Mouse (Mus musculus) kidney, postnatal 0 days (tissue): ENCODE measurements around the gene Csdc2. TPM values are rescaled to one million over a fixed set of nuclear protein-coding genes. Genes with fewer than 3 reads are reported as not detected.

ENCODE experiments used
- ATAC-seq: fragments of 200-750 bp; cut with Nextera tagmentation; replicated peaks from 2 replicates; pipeline ENCODE4 v1.8.0; 2017; ENCODE audit warnings: low read depth, moderate number of reproducible peaks, moderate TSS enrichment, moderate library complexity; ENCODE audit not compliant: low FRiP score
- DNase-seq: peaks from one replicate; pipeline ENCODE4 v3.0.0-alpha.2; 2016; ENCODE audit warnings: low spot score
- H3K27ac ChIP-seq: fragments of 300-500 bp; sonication (generic); 2 replicates; pipeline ENCODE4 v1.5.1; 2014; ENCODE audit warnings: mild to moderate bottlenecking
- H3K27me3 ChIP-seq: fragments of 300-500 bp; sonication (generic); 2 replicates; pipeline ENCODE4 v1.6.1; 2014; ENCODE audit warnings: low read length, mixed read lengths; ENCODE audit not compliant: insufficient read depth
- H3K36me3 ChIP-seq: fragments of 300-500 bp; sonication (generic); 2 replicates; pipeline ENCODE4 v1.6.1; 2014; ENCODE audit warnings: low read length, mixed read lengths; ENCODE audit not compliant: insufficient read depth
- H3K4me1 ChIP-seq: fragments of 300-500 bp; sonication (generic); replicated peaks from 2 replicates; pipeline ENCODE4 v1.6.1; 2014; ENCODE audit warnings: antibody characterized with exemption, low read length, mixed read lengths; ENCODE audit not compliant: insufficient read depth
- H3K4me2 ChIP-seq: fragments of 300-500 bp; sonication (generic); 2 replicates; pipeline ENCODE4 v1.6.1; 2014; ENCODE audit warnings: mild to moderate bottlenecking, low read length, moderate library complexity, mixed read lengths
- H3K4me3 ChIP-seq: fragments of 300-500 bp; sonication (generic); replicated peaks from 2 replicates; pipeline ENCODE4 v1.5.1; 2014; ENCODE audit warnings: low read depth, low read length
- H3K9ac ChIP-seq: fragments of 300-500 bp; sonication (generic); 2 replicates; pipeline ENCODE4 v1.6.1; 2014; ENCODE audit warnings: low read depth, low read length
- H3K9me3 ChIP-seq: fragments of 300-500 bp; sonication (generic); replicated peaks from 2 replicates; pipeline ENCODE4 v1.6.1; 2016; ENCODE audit warnings: low read length, inconsistent platforms, mixed read lengths
- CTCF ChIP-seq: IDR thresholded peaks from 2 replicates; pipeline ENCODE4 v1.5.1; 2016; ENCODE audit warnings: antibody characterized with exemption, low read depth, mild to moderate bottlenecking, moderate library complexity
- WGBS: fragments of 180-500 bp; shearing (Covaris S2); extraction: QIAGEN DNeasy Blood & Tissue Kit; methylation state at CpG from one replicate; pipeline ENCODE4 v1.1.7; 2014; 5-methylcytosine and 5-hydroxymethylcytosine counted together
- polyA plus RNA-seq: library from polyadenylated mRNA; unstranded; fragments of >200 nt; fragmentation: Nextera tagmentation; extraction: Ambion mirVana; gene quantifications from 2 replicates; pipeline ENCODE4 v1.2.1, GENCODE M21; 2015

Csdc2 gene
- polyA plus RNA-seq, 1 experiment from 2014 or later, result 20.4 TPM

DNA sequence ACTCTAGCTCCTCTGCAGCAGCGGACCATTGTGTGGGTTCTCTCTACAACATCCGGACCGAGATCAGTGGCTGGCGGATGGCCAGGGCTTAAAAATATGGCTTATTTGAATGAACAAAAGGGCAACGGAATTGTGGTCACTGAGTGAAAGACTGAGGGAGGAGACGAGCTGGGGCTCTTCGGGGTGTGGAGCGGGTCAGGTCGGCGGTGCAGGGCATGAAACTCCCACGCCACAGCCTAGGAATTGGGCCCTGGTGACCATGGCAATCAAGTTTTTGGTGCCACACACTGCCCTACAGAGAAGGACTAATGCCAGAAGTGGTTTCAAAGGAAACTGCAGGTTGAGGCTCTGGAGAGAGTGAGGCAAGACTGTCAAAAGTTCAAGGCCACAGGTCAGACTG, 8.3 kb upstream of the Csdc2 start:
- H3K4me3 ChIP-seq, result no peak overlapping the region
- peaks cover 32% of the 10 kb centered on the region for H3K4me1 ChIP-seq
- peak overlapping the region; percentile 23; the same call in 1 of the 2 replicates for H3K9ac ChIP-seq
- 9% methylated on average over 11 of the region's 11 CpGs for WGBS
- H3K4me2 ChIP-seq, result peak overlapping the region; percentile 37
- no peak for TF ChIP-seq CTCF
- H3K36me3 ChIP-seq, result no peaks in the 10 kb centered on the region
- DNase-seq (peak; percentile 79), ATAC-seq (no peak)
- peak overlapping the region; percentile 86 for H3K27ac ChIP-seq
- H3K27me3 ChIP-seq, result no peaks in the 10 kb centered on the region
- H3K9me3 ChIP-seq, result no peaks in the 10 kb centered on the region

DNA sequence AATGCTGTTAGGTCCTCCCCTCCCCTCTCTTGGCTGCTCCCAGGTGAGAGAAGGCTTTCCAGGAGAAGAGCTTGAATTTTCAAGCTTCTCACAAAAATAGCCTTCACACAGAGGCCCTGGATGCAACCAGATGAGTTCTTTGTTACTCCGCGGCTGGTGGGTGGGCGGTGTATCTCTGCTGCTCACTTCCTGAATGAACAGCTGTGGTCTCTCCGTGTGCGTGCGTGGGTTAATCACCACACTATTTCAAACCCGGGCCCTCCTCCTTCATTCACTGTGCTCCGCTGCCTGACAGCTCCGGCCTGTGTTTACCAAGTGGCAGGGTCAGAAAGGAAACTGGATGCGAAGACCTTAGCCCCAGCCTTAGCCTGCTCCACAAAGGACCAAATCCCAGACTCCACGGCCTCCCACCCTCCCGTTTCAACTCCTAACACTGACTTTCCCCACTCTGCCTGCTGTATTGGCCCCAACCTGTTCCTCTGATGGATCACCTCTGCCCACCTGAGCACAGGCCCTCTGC, 3.5 kb upstream of the Csdc2 start:
- ATAC-seq, result peak; percentile 45; the same call in 1 of the 2 replicates
- H3K36me3 ChIP-seq, result no peaks in the 10 kb centered on the region
- no peak for TF ChIP-seq CTCF

DNA sequence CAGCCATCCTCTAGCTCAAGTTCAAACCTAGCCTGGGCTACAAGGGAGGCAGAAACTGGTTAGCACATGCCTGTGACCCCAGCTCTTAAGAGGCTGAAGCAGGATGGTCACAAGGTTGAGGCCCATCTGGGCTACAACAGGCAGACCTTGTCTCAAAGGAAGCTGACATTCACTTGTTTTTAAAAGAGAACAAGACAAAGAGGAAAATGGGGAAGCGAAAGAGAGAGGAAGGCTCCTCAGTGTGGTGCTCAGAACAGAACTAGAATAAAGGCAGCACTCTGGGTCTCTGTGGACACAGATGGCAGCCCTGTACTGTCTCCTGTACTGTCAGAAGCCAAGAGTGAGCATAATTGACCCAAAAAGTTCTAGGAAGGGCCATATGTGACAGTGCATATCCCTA, 2.6 kb upstream of the Csdc2 start:
- H3K27ac ChIP-seq, result no peak overlapping the region
- WGBS, result 92% methylated on average over 1 of the region's 1 CpGs
- H3K4me3 ChIP-seq, result no peak overlapping the region
- H3K9me3 ChIP-seq, result no peaks in the 10 kb centered on the region
- H3K9ac ChIP-seq, result no peak overlapping the region
- no peaks in the 10 kb centered on the region for H3K27me3 ChIP-seq
- ATAC-seq (no peak), DNase-seq (no peak)
- no peaks in the 10 kb centered on the region for H3K36me3 ChIP-seq
- peaks cover 25% of the 10 kb centered on the region for H3K4me1 ChIP-seq
- no peak overlapping the region for H3K4me2 ChIP-seq
- no peak for TF ChIP-seq CTCF

More for the DNA sequence above, 3.5 kb upstream of the Csdc2 start:
- Histone ChIP-seq H3K4me3 (no peak overlapping the region), H3K27me3 (no peaks in the 10 kb centered on the region), H3K9ac (peak overlapping the region; percentile 27; the same call in 1 of the 2 replicates), H3K9me3 (no peaks in the 10 kb centered on the region), H3K4me1 (peaks cover 29% of the 10 kb centered on the region), H3K4me2 (peak overlapping the region; percentile 23; the same call in 1 of the 2 replicates), H3K27ac (peak overlapping the region; percentile 77)
- peak; percentile 93 for DNase-seq
- WGBS, result 12% methylated on average over 12 of the region's 12 CpGs

GRCm38 (mm10) chr15:81935869-81936637, 506 bp upstream of the Csdc2 start:
- Histone ChIP-seq H3K4me3 (peak overlapping the region; percentile 42), H3K9me3 (no peaks in the 10 kb centered on the region), H3K4me2 (peak overlapping the region; percentile 63), H3K27me3 (no peaks in the 10 kb centered on the region), H3K4me1 (peaks cover 25% of the 10 kb centered on the region), H3K36me3 (no peaks in the 10 kb centered on the region), H3K27ac (peak overlapping the region; percentile 87), H3K9ac (0 out of 2 replicates have a peak overlapping the region, but pooled peaks have one; percentile 56)
- 0 out of 2 replicates have a peak, but pooled peaks have one; percentile 0 for ATAC-seq
- 52% methylated on average over 7 of the region's 7 CpGs for WGBS
- no peak for TF ChIP-seq CTCF
- peak; percentile 77 for DNase-seq

- H3K9ac ChIP-seq, result peak overlapping the region; percentile 56
Observed at GRCm38 (mm10) chr15:81937098-81937972, 776 bp downstream of the Csdc2 start.

GRCm38 (mm10) chr15:81938246-81938645, 1.7 kb downstream of the Csdc2 start:
- peak; percentile 41 for DNase-seq
- H3K4me3 ChIP-seq, result 0 out of 2 replicates have a peak overlapping the region, but pooled peaks have one; percentile 42
- TF ChIP-seq CTCF, result peak; percentile 77
- 40% methylated on average over 2 of the region's 2 CpGs for WGBS
- H3K36me3 ChIP-seq, result no peaks in the 10 kb centered on the region
- ATAC-seq, result 0 out of 2 replicates have a peak, but pooled peaks have one; percentile 2
- H3K27ac ChIP-seq, result no peak overlapping the region
- peak overlapping the region; percentile 63 for H3K4me2 ChIP-seq
- no peaks in the 10 kb centered on the region for H3K9me3 ChIP-seq
- no peak overlapping the region for H3K9ac ChIP-seq
- peaks cover 18% of the 10 kb centered on the region for H3K4me1 ChIP-seq
- H3K27me3 ChIP-seq, result no peaks in the 10 kb centered on the region

More at GRCm38 (mm10) chr15:81937098-81937972, 776 bp downstream of the Csdc2 start:
- Histone ChIP-seq H3K9me3 (no peaks in the 10 kb centered on the region), H3K27me3 (no peaks in the 10 kb centered on the region), H3K4me2 (peak overlapping the region; percentile 63), H3K36me3 (no peaks in the 10 kb centered on the region), H3K27ac (peak overlapping the region; percentile 87), H3K4me3 (peak overlapping the region; percentile 42), H3K4me1 (peaks cover 25% of the 10 kb centered on the region)
- ATAC-seq (no peak), DNase-seq (peak; percentile 68)
- 3% methylated on average over 19 of the region's 19 CpGs for WGBS
- no peak for TF ChIP-seq CTCF
